Mouse (Mus musculus): ENCODE measurements around the gene Rpl23.

DNA sequence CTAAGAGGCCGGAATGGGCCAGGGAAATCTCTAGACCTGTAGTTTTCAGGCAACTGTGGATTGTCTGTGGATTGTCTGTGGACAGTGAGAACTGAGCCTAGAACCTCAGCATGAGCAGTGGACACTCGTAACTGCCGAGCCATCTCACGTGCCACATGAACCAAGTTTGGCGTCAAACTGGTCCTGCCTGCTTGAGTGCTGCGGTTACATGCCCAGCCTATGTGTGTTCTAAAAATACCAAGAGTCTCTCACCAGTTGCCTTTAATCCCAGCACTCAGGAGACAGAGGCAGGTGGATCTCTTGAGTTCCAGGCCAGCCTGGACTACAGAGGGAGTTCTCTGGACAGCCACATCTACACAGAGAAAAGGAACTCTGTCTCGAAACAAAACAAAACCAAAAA lies 47.1 kb upstream of the Rpl23 start:
- TF ChIP-seq CTCF (IDR thresholded peaks at IDR 0.05; ENCODE audit: insufficient read depth, low read depth, low read length) (no peak), POLR2A (IDR thresholded peaks at IDR 0.05; ENCODE audit: insufficient read depth, low read depth, low read length) (no peak)
